Mouse (Mus musculus) brain, embryonic 18.5 days (tissue): ENCODE results near the gene Mfsd2b.
A peak's percentile ranks its signal among the peaks of the same experiment; 100 is the strongest.

Source experiments
- DNase-seq: peaks from one replicate; pipeline ENCODE4 v3.0.0-alpha.2; 2012; ENCODE audit warnings: low read depth, low spot score

Mfsd2b gene

DNA sequence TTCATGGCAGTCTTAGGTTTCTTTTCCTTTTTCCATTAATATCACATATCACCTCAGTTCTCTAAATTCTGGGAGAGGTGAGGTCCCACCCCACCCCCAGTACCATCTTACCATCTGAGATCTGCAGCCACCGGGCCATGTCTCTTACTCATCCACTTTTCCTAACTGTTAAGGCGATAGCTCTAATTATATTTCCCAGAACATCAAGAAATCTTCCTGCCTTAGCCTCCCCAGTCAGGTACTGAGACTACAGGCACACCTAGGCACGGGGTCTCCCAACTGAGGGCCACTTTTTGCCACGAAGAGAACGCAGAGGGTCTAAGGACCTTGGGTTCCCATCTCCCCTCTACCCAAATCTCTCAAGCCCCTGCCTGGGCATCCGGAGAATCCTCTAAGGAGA, 628 bp downstream of the Mfsd2b start:
- DNase-seq = no peak

DNA sequence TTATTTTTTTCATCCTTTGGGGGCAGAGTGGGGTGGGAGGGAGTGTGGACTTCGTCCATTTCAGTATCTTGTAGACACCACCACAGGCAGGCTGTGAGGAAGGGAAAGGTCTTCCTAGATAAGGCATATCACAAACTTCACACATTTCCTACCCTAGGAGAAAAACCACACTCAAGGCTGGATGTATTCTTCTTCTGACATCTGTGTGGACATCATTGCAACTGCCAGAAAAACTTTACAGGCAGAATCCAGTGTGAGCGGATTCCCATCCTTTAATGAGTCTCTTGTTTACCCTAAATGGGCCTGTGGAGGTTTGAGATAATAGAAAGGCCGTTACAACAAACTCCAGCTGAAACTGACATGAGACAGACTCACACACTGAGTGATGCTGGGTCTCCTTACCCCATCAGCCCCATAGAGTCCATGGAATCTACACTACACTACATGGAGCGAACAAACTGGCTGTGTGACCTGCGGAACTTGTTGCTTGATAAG, 1.1 kb downstream of the Mfsd2b start:
- no peak for DNase-seq

DNA sequence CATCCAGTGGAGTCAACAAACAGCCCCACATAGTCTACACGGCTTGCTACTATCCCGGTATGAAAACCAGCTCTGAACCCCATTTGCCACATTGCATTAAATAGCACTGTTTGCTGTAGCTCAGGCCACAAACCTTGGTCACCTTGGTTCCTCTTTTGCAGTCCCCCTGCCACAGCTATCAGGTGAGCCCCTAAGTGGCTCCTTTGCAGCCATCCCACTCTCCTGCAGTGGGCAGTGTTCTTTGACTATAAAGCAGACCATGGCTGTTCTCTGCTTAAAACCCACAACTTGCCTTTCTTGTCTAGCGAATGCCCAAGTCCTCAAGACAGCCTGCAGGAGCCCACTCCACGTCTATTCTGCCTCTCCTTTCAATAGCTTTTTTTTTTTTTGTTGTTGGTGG, 1.9 kb downstream of the Mfsd2b start:
- no peak for DNase-seq

DNA sequence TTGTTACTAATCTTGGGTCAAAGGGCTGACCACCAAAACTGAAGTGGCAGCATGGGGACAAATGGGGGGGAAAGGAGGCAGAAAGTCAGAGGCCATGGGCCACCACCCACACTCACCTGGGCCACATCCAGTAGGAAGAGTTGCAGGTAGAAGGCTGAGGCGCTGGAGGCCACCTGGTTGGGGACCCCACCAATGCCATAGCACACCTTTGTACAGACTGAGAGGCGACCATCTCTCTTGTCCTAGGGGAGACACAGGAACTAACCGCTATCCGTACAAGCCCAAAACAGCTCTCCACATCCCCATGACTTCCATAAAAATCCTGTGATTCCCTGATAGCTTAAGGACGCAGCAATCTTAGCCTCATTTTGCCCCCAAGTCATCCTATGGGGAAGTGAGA, 2.9 kb downstream of the Mfsd2b start:
- DNase-seq = no peak

DNA sequence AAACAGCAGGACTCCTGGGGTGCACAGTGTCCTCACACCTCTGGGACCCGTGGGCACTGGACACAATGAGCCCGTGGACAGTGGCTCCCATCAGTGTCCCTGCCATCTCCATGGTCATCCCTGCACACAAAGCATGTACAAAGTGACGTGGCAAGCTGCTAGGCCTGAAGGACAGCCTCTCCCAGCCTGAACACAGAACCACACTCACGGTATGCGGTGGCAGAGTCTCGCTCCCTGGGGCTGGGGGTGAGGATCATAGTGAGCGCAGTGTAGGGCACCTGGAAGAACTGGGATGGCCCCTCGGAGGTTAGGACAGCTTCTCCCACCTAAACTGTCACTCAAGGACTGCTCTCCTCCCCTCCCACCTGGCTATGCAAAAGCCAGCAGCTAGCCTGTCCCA, 5.2 kb downstream of the Mfsd2b start:
- no peak for DNase-seq

DNA sequence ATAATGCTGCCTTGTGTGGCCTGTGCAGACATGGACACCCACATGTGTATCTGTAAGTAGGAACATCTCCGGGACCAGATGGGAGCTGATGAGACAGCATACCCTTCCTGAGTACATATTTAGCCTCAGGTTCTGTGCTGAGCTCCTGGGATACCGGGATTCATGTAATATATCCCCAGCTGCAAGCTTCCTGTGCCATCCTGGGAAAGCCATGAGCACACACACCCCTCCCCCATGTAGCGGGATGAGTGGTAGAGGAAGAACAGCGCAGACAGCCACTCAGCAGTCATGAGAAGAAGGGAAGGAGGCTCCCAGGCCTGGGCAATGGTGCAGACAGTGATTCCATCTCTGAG, 9.8 kb downstream of the Mfsd2b start:
- no peak for DNase-seq

DNA sequence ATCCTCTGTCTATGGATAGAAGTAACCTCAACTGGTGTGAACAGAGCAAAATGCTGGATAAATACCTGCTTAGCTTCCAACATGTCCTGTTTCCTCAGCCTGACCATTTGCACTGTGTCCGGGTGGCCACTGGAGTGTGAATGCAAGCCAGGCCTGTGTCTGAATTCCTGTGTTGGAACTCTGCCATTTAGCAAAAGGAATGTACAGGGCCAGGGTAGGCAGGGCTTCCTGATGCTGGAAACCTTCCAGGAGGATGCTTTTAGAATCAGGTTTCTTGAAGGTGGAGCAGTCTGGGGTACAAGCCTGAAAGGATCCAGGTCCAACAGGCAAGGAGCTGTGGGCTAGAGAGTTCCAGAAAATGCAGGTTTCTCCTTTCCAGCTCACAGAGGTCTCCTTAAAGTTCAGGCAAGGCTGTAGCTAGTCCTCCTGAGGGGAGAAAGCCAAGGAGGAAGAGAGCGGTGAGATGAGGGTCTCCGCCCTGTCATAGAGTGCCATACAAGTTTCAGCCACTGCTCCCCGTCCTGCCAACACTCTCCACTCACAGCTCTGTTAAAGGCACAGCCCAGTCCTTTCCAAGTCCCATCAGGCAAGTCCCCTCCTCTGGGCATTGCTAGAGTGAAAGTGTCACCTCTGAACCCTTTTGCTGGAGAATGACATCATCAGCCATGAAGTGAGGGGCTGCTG, 10.4 kb downstream of the Mfsd2b start:
- DNase-seq = no peak

DNA sequence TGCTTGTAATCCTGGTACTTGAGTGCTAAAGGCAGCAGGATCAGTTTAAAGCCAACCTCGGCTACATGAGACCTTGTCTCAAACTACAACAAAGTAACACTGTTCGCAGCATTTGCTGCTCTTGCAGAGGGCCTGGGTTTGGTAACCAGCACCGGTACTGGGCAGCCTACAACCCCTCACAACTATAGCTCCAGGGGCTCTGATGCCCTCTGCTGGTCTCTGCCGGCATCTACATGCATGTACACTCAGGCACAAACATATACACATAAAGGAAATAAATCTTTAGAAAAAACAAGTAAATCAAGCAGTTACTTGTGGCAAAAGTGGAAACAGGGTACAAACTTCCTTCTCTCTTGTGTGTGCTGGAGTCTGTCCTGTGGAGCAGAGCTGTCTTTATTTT, 11.5 kb downstream of the Mfsd2b start:
- DNase-seq = no peak

DNA sequence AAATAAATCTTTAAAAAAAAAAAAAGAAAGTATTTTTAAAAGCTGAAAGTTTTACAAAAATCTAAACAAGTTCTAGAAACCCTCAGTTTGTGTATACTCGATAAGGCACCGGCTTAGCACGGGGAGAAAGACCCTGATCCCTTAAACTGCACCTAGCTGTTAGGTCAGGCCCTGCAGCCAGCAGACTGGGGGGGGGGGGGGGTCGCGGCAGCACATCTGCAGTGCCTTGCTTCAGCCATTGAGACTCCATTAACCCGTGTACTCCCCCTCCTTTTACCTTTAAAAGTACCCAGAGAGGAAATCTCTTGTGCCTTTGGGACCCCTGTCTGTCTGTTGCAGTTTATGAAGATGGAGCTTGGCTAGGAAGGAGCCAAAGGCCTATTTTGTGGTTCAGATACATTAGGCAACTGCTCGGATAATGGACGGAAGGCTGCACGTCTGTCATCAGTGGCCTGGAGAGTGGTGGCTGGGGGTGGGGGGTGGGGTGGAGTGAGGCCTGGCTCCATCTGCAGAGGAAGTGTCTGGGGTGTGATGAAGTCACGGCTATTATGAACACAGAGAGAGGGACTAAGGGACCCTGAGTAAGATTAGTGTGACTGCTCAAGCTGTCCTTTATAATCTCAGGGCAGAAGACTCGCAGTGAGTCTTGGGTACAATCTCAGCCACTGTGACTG, 14.8 kb downstream of the Mfsd2b start:
- DNase-seq = no peak

DNA sequence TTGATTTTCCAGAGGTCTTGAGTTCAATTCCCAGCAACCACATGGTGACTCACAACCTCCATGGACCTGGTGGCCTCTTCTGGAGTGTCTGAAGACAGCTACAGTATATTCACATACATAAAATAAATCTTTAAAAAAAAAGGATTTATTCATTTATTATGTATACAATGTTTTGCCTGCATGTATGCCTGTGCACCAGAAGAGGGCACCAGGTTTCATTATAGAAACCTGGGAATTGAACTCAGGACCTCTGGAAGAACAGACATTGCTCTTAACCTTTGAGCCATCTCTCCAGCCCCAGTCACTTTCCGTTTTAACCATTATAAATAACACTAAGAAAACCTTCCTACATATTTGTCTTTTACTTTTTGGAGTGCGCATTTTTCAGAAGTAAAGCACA, 17.3 kb downstream of the Mfsd2b start:
- no peak for DNase-seq

DNA sequence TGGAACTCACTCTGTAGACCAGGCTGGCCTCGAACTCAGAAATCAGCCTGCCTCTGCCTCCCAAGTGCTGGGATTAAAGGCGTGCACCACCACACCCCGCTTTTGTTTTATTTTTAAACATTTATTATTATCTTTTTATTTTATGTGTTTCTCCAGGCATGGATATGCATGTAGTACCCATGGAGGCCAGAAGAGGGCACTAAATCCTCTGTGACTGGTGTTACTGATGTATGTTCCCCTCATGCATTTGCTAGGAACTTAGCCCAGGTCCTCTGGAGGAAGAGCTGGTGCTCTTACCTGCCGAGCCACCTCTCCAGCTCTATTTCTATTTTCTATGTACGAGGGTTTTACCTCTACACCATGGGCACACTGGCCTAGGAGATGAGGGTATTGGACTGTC, 18.0 kb downstream of the Mfsd2b start:
- no peak for DNase-seq

DNA sequence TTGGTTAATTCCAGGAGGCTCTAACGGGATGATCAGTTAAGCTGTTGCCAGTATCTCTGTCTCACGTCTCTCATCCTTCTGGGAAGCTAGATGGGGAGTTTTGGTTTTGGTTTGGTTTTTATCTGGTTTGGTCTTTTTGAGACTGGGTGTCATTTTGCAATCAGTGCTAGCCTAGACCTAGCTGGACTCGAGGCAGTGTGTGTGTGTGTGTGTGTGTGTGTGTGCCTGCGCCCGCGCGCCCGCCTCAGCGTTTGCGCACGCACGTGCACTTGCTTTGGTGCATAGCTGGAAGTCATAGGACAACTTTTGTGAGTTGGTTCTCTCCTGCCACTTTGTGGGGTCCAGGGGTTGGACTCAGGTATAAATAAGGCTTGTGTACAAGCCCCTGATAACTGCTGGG, 30.4 kb downstream of the Mfsd2b start:
- no peak for DNase-seq

DNA sequence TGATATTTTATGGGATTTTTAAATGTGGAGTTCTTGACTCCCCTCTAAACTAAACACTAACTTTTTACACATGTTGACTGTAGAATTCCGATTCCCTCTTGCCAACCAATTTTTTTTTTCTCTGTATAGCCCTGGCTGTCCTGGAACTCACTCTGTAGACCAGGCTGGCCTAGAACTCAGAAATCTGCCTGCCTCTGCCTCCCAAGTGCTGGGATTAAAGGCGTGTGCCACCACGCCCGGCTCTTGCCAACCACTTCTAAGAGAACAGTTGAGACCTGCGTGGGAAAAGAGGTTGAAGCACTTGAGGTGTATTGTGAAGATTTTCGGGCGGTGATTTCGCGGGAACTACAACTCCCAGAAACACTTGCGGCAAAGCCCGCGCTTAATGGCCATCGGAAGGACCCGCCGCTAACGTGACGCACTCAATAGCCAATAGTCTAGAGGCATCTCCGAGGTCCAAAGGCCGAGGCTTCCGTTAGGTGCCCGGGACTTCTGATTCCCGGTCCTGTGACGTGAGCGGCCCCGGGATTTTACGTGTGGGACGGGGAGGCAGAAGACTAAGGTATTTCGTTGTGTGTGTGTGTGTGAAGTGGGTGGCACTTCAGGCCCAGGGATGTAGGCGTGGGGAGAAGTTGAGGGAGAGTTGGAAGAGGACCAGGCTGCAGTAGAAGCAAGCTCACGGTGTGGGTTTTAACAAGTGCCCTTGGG, 31.1 kb downstream of the Mfsd2b start, which contains the start of gene Wdcp:
Gene Wdcp (plus strand): TSS at position 414 of the 708 bp plus-strand sequence.
- DNase-seq = peak; percentile 78

DNA sequence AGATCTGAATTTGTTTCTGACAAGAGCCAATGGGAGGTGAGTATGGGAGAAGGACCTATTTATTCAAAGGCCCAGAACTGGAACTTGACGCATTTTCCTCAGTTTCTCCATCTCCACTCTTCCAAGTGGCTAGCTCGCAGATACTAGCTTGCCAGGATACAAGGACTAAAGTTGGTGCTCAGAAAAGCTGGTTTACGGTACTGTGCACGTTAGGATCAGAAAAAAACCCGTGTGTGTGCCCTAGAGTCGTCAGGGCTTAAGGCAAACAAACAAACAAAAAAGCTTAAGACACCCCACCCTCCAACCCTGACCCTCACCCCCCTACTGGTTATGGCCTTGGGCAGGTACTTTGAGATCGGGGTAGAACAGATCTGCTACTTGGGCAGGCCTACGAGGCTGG, 31.7 kb downstream of the Mfsd2b start:
- DNase-seq = no peak

DNA sequence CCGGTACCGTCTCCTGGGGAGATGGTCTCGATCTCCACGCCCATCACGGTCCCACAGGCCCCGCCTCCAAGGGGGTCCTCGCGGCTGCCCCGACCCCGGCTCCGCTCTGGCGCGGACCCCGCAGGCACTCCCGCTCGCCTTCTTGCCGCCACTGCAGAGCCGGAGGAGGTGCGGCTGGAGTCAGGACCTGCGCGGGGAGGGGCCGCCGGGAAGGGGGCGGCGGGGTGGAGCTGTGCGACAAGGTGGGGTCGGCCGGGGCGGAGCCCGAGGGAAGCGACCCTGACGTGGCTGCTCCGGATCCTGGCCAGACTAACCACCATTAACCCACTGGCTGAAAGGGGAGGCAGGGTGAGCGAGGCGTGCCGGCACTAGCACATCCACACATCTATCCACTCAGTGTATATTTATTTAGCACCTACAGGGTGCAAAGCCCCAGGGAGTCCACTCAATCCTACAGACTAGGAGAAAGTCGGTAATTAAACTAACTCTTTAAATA, 32.7 kb downstream of the Mfsd2b start, which contains the start of gene Fkbp1b:
Gene Fkbp1b (minus strand): TSS at position 200 of the 496 bp plus-strand sequence.
- no peak for DNase-seq

DNA sequence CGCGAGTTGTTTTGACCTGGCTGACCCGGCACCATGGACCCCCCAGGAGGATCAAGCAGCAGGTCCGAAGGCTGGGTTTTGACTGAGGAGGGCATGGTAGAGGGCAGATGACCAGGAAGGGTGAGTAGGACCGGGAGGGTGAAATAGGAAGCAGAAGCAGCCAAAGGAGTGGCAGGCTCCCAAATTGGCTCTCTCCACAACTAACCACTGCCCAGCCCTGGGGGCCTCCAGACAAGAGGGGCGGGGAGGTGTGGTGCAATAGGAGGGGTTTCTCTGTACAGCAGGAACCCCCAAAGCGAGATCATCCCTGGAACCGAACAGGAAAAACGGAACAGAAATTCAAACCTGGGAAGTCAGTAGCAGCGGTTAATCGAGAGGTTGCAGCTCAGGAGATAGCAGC, 33.4 kb downstream of the Mfsd2b start:
- no peak for DNase-seq

DNA sequence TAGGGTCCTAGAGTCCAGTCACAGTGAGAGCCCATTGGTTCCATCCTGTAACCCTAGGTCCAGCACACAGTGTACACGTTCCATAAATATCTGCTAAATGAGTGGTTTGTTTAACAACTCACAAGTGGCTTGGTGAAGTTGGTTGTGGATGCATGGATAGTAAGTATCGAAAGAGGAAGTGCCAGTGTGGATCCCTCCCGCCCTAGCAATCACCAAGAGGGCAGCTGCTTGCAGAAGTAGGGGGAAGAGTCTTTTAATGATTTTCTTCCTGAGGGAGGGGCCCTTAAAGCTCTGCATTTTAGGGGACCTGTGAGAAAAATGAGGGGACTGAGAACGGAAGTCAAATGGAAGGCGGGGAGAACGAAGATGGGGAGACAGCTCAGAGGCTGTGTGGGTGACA, 34.1 kb downstream of the Mfsd2b start:
- DNase-seq = no peak

DNA sequence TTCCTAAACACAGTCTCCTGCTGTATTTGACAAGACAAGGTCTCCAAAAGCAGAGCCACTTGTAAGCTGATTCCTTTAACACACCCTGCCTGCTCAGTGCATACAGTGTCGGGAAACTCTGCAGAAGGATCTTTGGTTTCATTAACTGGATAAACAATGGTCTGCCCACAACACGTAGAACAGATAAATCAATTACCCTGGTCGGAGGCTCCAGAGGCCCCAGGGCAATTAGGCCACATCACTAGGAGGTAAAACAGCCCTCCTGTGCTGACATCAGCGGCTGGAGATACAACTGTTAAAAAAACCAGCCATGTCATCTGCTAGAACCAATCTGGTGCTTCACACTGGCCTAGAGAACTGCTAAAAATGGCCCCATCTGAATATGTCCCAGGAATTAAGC, 37.2 kb downstream of the Mfsd2b start:
- no peak for DNase-seq

DNA sequence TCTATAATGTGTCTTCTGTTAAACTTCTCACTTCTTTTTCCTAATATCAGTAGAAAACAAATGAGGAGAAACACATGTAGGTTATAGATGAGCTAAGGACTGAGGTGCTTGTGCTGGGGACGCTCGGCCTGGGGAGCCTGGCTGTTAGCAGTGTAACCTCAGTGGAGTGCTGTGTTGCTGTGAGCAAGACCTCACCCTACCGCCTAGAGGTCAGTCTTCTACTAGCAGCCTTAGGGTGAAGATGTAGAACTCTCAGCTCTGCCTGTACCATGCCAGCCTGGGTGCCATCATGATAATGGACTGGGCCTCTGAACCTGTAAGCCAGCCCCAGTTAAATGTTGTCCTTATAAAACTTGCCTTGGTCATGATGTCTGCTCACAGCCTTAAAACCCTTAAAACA, 46.9 kb downstream of the Mfsd2b start:
- DNase-seq = no peak

DNA sequence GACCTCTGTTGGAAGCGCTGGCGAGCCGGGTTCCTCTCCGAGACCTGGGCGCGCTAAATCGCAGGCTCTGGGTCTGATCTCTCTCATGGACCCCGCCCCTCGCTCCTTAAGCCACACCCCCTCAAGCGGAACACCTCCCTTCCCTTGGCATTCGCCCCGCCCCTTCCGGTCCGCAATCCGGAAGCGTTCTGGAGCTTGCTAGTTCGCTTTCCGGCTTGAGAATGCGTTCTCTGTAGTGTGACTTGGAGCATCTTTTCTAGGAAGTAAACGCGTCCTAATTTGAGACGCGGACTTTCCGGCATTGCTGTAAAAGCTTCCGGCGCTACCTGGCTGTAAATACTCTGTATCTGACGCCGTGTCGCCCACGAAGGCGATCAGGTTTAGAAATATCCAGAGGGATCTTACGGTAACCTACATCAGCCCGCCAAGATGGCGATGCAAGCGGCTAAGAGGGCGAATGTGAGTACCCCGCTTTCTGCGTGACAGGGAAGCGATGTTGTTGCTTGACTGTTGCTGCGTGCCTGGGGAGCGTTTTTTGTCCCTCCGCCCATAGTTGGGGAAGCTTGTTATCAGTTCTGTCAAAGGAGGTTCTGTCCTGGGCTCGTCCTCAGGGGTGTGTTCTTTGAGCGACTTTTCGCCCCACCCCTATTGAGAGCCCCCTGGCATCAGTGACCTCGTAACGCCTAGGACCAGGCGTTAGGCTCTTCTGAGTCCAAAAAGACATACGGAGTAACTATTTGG, 56.6 kb downstream of the Mfsd2b start, which contains the start of gene Sf3b6:
Gene Sf3b6 (plus strand): TSS at position 184 of the 741 bp plus-strand sequence.
- peak; percentile 91 for DNase-seq

DNA sequence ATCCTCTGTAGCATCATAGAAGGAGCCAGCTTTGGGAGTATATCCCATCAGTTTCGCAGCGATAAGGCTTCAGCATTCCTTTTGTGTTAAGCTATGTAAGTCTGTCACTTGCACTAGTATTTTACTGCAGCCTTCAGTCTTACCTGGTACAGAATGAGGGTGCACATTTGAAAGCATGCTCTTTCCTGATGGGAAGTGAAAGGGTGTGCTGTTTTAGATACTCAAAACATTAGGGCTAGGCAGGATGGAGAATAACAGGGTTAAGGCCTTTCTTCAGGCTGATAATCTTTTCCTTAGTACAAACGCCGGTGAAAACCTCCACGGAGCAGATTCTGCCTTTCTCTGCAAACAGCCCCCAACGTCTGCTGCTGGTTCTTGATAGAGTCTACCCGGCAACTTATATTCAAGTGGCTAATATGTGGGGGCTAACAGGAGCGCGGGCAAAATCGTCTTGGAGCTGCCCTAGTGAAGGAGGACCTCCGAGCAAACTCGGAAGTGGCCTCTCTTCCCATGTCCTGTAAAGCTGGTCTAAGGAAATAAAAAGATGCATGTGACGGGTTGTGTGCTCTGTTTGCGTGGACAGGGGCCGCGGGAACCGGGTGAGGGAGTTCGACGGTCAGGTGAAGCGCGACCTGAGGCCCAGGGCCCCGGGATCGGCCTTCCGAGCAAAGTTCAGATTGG, 57.3 kb downstream of the Mfsd2b start:
- no peak for DNase-seq
